Mouse (Mus musculus) testis, adult 2 months (tissue): ENCODE measurements around the gene Pakap. TPM values are rescaled to one million over a fixed set of nuclear protein-coding genes. Genes with fewer than 3 reads are reported as not detected.

Experiments
- H3K27ac ChIP-seq: fragments of 200-500 bp; 2 replicates; pipeline ENCODE4 v1.5.1; 2012; ENCODE audit warnings: low read depth, low read length; ENCODE audit not compliant: control insufficient read depth, insufficient read depth
- H3K27me3 ChIP-seq: fragments of 200-500 bp; 2 replicates; pipeline ENCODE4 v1.6.1; 2012; ENCODE audit warnings: mild to moderate bottlenecking, low read length, moderate library complexity; ENCODE audit not compliant: control insufficient read depth, insufficient read depth
- H3K36me3 ChIP-seq: fragments of 200-500 bp; 2 replicates; pipeline ENCODE4 v1.6.1; 2012; ENCODE audit warnings: mild to moderate bottlenecking, low read length; ENCODE audit not compliant: control insufficient read depth, insufficient read depth
- H3K4me1 ChIP-seq: fragments of 200-500 bp; 2 replicates; pipeline ENCODE4 v1.6.1; 2012; ENCODE audit warnings: low read length; ENCODE audit not compliant: control insufficient read depth, insufficient read depth
- H3K4me3 ChIP-seq: fragments of 200-500 bp; 2 replicates; pipeline ENCODE4 v1.5.1; 2012; ENCODE audit warnings: low read depth, mild to moderate bottlenecking, low read length, moderate library complexity, mixed read lengths; ENCODE audit not compliant: control insufficient read depth
- CTCF ChIP-seq: fragments of 200-500 bp; IDR thresholded peaks from 2 replicates; pipeline ENCODE4 v1.5.1; 2012; ENCODE audit warnings: low read depth, mild to moderate bottlenecking, inconsistent platforms, low read length, moderate library complexity; ENCODE audit not compliant: control insufficient read depth, insufficient read depth, insufficient replicate concordance
- POLR2A ChIP-seq: fragments of 200-500 bp; IDR thresholded peaks from 2 replicates; pipeline ENCODE4 v1.6.1; 2012; ENCODE audit warnings: low read depth, mild to moderate bottlenecking, inconsistent platforms, low read length, moderate library complexity; ENCODE audit not compliant: control insufficient read depth
- polyA plus RNA-seq: library from polyadenylated mRNA; depleted of rRNA; stranded (reverse); fragments of >200 nt; gene quantifications from 2 replicates; pipeline ENCODE4 v1.2.3, GENCODE M21; 2012

Gene Pakap
- polyA plus RNA-seq, 1 experiment = 0.96 TPM

DNA sequence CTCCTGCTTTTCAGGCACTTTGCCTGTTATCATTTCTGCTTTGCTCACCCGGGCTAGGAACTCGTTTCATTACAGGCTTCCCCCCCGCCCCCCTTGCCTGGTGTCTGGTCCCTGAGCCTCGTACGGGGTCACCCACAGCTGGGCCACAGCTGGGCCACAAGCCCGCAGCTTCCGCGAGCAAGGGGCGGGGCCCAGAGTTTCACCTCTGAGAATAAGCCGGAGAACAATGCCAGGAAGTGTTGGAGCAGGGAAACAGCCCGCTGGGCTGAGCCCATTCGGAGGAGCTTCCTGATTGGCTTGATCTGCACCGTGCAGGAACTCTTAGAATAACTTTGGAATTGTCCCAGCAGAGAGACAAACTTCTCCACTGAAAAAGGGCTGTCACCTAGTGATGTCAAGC, 107.4 kb downstream of the Pakap start:
- Histone ChIP-seq H3K36me3 (no peaks in the 10 kb centered on the region), H3K27me3 (no peaks in the 10 kb centered on the region), H3K27ac (no peak overlapping the region), H3K4me1 (peaks cover 18% of the 10 kb centered on the region), H3K4me3 (peak overlapping the region; percentile 7; the same call in 1 of the 2 replicates)
- TF ChIP-seq CTCF = no peak
- no peak for TF ChIP-seq POLR2A

DNA sequence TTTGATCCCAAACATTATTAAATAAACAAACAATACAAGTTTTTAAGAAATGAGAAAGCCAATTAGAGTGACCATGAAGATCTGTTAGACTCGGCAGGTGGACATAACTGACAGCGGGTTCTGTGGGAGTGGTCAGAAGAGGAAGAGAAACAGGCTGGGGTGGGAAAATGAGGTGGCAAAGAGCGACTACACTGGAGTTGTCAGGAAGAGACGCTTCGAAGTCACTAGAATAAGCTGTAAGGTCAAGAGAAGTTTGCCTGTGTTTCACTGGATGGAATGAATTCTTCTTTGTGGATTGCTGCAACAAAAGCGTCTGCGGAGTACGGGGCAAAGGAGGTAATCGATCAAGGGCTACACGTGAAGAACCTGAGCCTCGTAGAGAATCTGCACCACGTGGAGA, 109.9 kb downstream of the Pakap start:
- TF ChIP-seq POLR2A = no peak
- TF ChIP-seq CTCF = no peak
- H3K4me1 ChIP-seq = peaks cover 18% of the 10 kb centered on the region

DNA sequence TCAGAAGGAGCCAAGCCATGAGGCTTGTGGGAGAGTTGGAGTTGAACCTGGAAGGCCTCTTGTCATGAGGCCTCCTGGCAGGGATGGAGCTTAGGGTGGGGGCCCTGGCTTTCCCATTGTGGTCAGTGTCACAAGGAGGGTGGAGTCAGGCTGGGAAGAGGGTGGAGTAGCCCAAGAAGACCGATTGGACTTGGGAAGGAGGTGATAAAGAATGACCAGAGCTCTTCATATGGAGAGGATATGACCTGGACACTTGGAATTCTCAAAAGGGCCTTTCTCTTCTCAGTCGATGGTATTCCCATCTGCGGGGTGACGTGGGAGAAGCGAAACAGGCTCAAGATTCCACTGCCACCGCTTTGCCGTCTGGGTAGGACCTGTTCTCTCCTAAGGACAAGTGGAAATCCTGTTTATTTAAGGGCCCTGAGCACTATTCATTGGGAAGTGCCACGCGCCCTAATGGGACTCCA, 111.0 kb downstream of the Pakap start:
- H3K27ac ChIP-seq = no peak overlapping the region
- no peaks in the 10 kb centered on the region for H3K36me3 ChIP-seq
- H3K27me3 ChIP-seq = no peaks in the 10 kb centered on the region
- no peak for TF ChIP-seq POLR2A
- TF ChIP-seq CTCF = no peak
- H3K4me3 ChIP-seq = no peak overlapping the region
- H3K4me1 ChIP-seq = peaks cover 11% of the 10 kb centered on the region

More for the DNA sequence above, 109.9 kb downstream of the Pakap start:
- Histone ChIP-seq H3K36me3 (no peaks in the 10 kb centered on the region), H3K4me3 (no peak overlapping the region), H3K27ac (no peak overlapping the region), H3K27me3 (no peaks in the 10 kb centered on the region)

DNA sequence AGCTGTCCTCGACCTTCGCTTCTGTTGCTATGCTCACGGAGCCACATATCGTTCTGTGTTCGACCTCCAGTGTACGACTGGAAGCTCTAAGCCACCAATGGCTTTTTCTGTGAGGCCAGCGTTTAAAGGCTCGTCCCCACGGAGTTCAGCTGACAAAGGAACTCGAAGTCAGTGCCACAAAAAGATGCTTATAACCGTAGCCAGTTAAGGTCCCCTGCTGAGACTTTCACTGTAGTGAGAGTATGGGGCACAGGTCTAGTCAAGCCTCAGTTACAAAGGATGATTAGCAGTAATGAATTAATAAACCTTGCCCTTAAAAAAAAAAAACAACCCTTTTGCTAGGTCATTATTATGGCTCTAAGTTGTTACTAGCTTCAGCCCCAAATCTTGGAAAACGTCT, 112.2 kb downstream of the Pakap start:
- Histone ChIP-seq H3K27ac (no peak overlapping the region), H3K4me1 (peaks cover 3% of the 10 kb centered on the region), H3K4me3 (no peak overlapping the region), H3K27me3 (no peaks in the 10 kb centered on the region), H3K36me3 (no peaks in the 10 kb centered on the region)
- TF ChIP-seq POLR2A = no peak
- no peak for TF ChIP-seq CTCF

- H3K4me3 ChIP-seq = no peak overlapping the region
- no peaks in the 10 kb centered on the region for H3K27me3 ChIP-seq
- TF ChIP-seq POLR2A (no peak), CTCF (no peak)
- no peaks in the 10 kb centered on the region for H3K4me1 ChIP-seq
- H3K27ac ChIP-seq = no peak overlapping the region
- no peaks in the 10 kb centered on the region for H3K36me3 ChIP-seq
These were observed 113.5 kb downstream of the Pakap start for GRCm38 (mm10) chr4:57681511-57681910.

DNA sequence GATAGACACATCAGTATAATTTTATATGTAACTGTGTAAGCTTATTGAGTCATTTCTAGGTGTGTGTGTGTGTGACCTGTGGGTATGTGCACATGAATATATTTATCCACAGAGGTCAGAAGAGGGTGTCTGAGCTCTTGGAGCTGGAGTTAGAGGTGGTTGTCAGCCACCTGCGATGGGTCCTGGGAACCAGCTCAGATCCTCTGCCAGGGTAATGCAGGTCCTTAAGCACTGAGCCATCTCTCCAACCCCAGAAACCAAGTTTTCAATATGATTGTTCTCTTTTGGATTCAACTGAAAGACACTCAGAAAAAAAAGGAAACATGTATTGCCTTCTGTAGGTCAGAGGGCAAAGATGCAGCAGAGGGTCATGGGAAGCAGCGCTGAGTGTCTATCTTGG, 114.4 kb downstream of the Pakap start:
- H3K27ac ChIP-seq = no peak overlapping the region
- H3K4me3 ChIP-seq = no peak overlapping the region
- no peaks in the 10 kb centered on the region for H3K4me1 ChIP-seq

GRCm38 (mm10) chr4:57682944-57683343, 115.0 kb downstream of the Pakap start:
- no peaks in the 10 kb centered on the region for H3K4me1 ChIP-seq
- H3K27me3 ChIP-seq = no peaks in the 10 kb centered on the region
- no peaks in the 10 kb centered on the region for H3K36me3 ChIP-seq
- TF ChIP-seq CTCF = no peak
- no peak for TF ChIP-seq POLR2A
- no peak overlapping the region for H3K4me3 ChIP-seq
- no peak overlapping the region for H3K27ac ChIP-seq

More for the DNA sequence above, 114.4 kb downstream of the Pakap start:
- Histone ChIP-seq H3K27me3 (no peaks in the 10 kb centered on the region), H3K36me3 (no peaks in the 10 kb centered on the region)
- TF ChIP-seq CTCF = no peak
- TF ChIP-seq POLR2A = no peak
